Mouse (Mus musculus) forebrain, embryonic 12.5 days (tissue): ENCODE measurements around the gene Hmg20b. TPM values are rescaled to one million over a fixed set of nuclear protein-coding genes. Genes with fewer than 3 reads are reported as not detected.

Experiments used
- microRNA-seq: library from miRNA; unstranded; fragments of <30 nt; microRNA quantifications from one replicate; pipeline ENCODE4, GENCODE M21; 2017
- polyA plus RNA-seq: library from polyadenylated mRNA; unstranded; fragments of >200 nt; fragmentation: Nextera tagmentation; extraction: Ambion mirVana; gene quantifications from 2 replicates; pipeline ENCODE4 v1.2.1, GENCODE M21; 2016

Gene Hmg20b
- polyA plus RNA-seq, 1 experiment from 2014 or later = 97.1 TPM

Small RNA genes within 50 kb of the gene (microRNA-seq; reads per million reads assigned to microRNA genes)
- not detected for gene Mir6913

Other genes with a start within 250 kb of the Hmg20b start
- 208 and 210 TPM in 2 replicates for gene Map2k2, start 244.6 kb downstream of the Hmg20b start, polyA plus RNA-seq
- gene Zbtb7a, start 215.3 kb downstream of the Hmg20b start, polyA plus RNA-seq = 12.4 and 13.5 TPM in 2 replicates
- gene Pias4, start 182.6 kb downstream of the Hmg20b start, polyA plus RNA-seq = 51.6 and 52.9 TPM in 2 replicates
- 518 and 540 TPM in 2 replicates for gene Eef2, start 173.8 kb downstream of the Hmg20b start, polyA plus RNA-seq
- gene Dapk3, start 167.5 kb downstream of the Hmg20b start, polyA plus RNA-seq = 62.8 and 67.4 TPM in 2 replicates
- not detected in 2 replicates for gene 4930442H23Rik, start 166.6 kb downstream of the Hmg20b start, polyA plus RNA-seq
- not detected in 2 replicates for gene Nmrk2, start 148.4 kb downstream of the Hmg20b start, polyA plus RNA-seq
- 31.8 and 33.9 TPM in 2 replicates for gene Atcay, start 119.6 kb downstream of the Hmg20b start, polyA plus RNA-seq
- gene Zfr2, start 117.3 kb downstream of the Hmg20b start, polyA plus RNA-seq = 9.0 and 10.0 TPM in 2 replicates
- gene Matk, start 97.5 kb downstream of the Hmg20b start, polyA plus RNA-seq = 4.1 and 5.7 TPM in 2 replicates
- gene Mrpl54, start 83.5 kb downstream of the Hmg20b start, polyA plus RNA-seq = 136 and 138 TPM in 2 replicates
- gene Apba3, start 83.5 kb downstream of the Hmg20b start, polyA plus RNA-seq = 31.1 and 33.3 TPM in 2 replicates
- 9.7 and 11.4 TPM in 2 replicates for gene Tjp3, start 58.9 kb downstream of the Hmg20b start, polyA plus RNA-seq
- gene Pip5k1c, start 57.5 kb downstream of the Hmg20b start, polyA plus RNA-seq = 84.1 and 98.7 TPM in 2 replicates
- 60.8 and 61.8 TPM in 2 replicates for gene Cactin, start 29.4 kb downstream of the Hmg20b start, polyA plus RNA-seq
- 2.1 and 2.9 TPM in 2 replicates for gene Tbxa2r, start 21.7 kb downstream of the Hmg20b start, polyA plus RNA-seq
- gene Gipc3, start 7.2 kb downstream of the Hmg20b start, polyA plus RNA-seq = 0.08 TPM in 1 of 2 replicates, not detected in the other
- gene Mfsd12, start 7.0 kb upstream of the Hmg20b start, polyA plus RNA-seq = 8.2 and 8.4 TPM in 2 replicates
- 0.36 and 1.2 TPM in 2 replicates for gene 4930404N11Rik, start 15.3 kb upstream of the Hmg20b start, polyA plus RNA-seq
- gene Fzr1, start 28.0 kb upstream of the Hmg20b start, polyA plus RNA-seq = 145 and 148 TPM in 2 replicates
- 68.1 and 68.5 TPM in 2 replicates for gene Dohh, start 33.9 kb upstream of the Hmg20b start, polyA plus RNA-seq
- gene Gm48551, start 34.0 kb upstream of the Hmg20b start, polyA plus RNA-seq = 4.2 and 4.6 TPM in 2 replicates
- gene Gm48552, start 38.5 kb upstream of the Hmg20b start, polyA plus RNA-seq = 1.4 and 2.1 TPM in 2 replicates
- gene Smim24, start 42.6 kb upstream of the Hmg20b start, polyA plus RNA-seq = 1.8 and 2.6 TPM in 2 replicates
- gene Nfic, start 105.2 kb upstream of the Hmg20b start, polyA plus RNA-seq = 15.3 and 16.3 TPM in 2 replicates
- gene Celf5, start 132.2 kb upstream of the Hmg20b start, polyA plus RNA-seq = 37.1 and 42.4 TPM in 2 replicates
- 65.8 and 66.6 TPM in 2 replicates for gene Ncln, start 145.9 kb upstream of the Hmg20b start, polyA plus RNA-seq
- gene S1pr4, start 149.7 kb upstream of the Hmg20b start, polyA plus RNA-seq = 0.21 and 0.49 TPM in 2 replicates
- 0.49 and 0.92 TPM in 2 replicates for gene Gna15, start 173.7 kb upstream of the Hmg20b start, polyA plus RNA-seq
- gene Gna11, start 194.7 kb upstream of the Hmg20b start, polyA plus RNA-seq = 74.8 and 75.9 TPM in 2 replicates
- gene Aes, start 209.0 kb upstream of the Hmg20b start, polyA plus RNA-seq = 520 TPM in 2 replicates
- 14.3 and 16.5 TPM in 2 replicates for gene Tle2, start 224.1 kb upstream of the Hmg20b start, polyA plus RNA-seq